Mouse (Mus musculus) kidney, postnatal 0 days (tissue): Measurements from ENCODE around the gene Pdf. TPM values are rescaled to one million over a fixed set of nuclear protein-coding genes. Genes with fewer than 3 reads are reported as not detected.
A peak's percentile ranks its signal among the peaks of the same experiment; 100 is the strongest.
"Not testable (repeated sequence)": the region's sequence is repeated elsewhere in the genome, so short reads cannot be mapped to it uniquely, and the experiment has no call there.

ENCODE experiments used
- ATAC-seq: fragments of 200-750 bp; cut with Nextera tagmentation; replicated peaks from 2 replicates; pipeline ENCODE4 v1.8.0; 2017; ENCODE audit warnings: low read depth, moderate number of reproducible peaks, moderate TSS enrichment, moderate library complexity; ENCODE audit not compliant: low FRiP score
- DNase-seq: peaks from one replicate; pipeline ENCODE4 v3.0.0-alpha.2; 2016; ENCODE audit warnings: low spot score
- H3K27ac ChIP-seq: fragments of 300-500 bp; sonication (generic); 2 replicates; pipeline ENCODE4 v1.5.1; 2014; ENCODE audit warnings: mild to moderate bottlenecking
- H3K27me3 ChIP-seq: fragments of 300-500 bp; sonication (generic); 2 replicates; pipeline ENCODE4 v1.6.1; 2014; ENCODE audit warnings: low read length, mixed read lengths; ENCODE audit not compliant: insufficient read depth
- H3K36me3 ChIP-seq: fragments of 300-500 bp; sonication (generic); 2 replicates; pipeline ENCODE4 v1.6.1; 2014; ENCODE audit warnings: low read length, mixed read lengths; ENCODE audit not compliant: insufficient read depth
- H3K4me1 ChIP-seq: fragments of 300-500 bp; sonication (generic); replicated peaks from 2 replicates; pipeline ENCODE4 v1.6.1; 2014; ENCODE audit warnings: antibody characterized with exemption, low read length, mixed read lengths; ENCODE audit not compliant: insufficient read depth
- H3K4me2 ChIP-seq: fragments of 300-500 bp; sonication (generic); 2 replicates; pipeline ENCODE4 v1.6.1; 2014; ENCODE audit warnings: mild to moderate bottlenecking, low read length, moderate library complexity, mixed read lengths
- H3K4me3 ChIP-seq: fragments of 300-500 bp; sonication (generic); replicated peaks from 2 replicates; pipeline ENCODE4 v1.5.1; 2014; ENCODE audit warnings: low read depth, low read length
- H3K9ac ChIP-seq: fragments of 300-500 bp; sonication (generic); 2 replicates; pipeline ENCODE4 v1.6.1; 2014; ENCODE audit warnings: low read depth, low read length
- H3K9me3 ChIP-seq: fragments of 300-500 bp; sonication (generic); replicated peaks from 2 replicates; pipeline ENCODE4 v1.6.1; 2016; ENCODE audit warnings: low read length, inconsistent platforms, mixed read lengths
- CTCF ChIP-seq: IDR thresholded peaks from 2 replicates; pipeline ENCODE4 v1.5.1; 2016; ENCODE audit warnings: antibody characterized with exemption, low read depth, mild to moderate bottlenecking, moderate library complexity
- WGBS: fragments of 180-500 bp; shearing (Covaris S2); extraction: QIAGEN DNeasy Blood & Tissue Kit; methylation state at CpG from one replicate; pipeline ENCODE4 v1.1.7; 2014; 5-methylcytosine and 5-hydroxymethylcytosine counted together
- microRNA-seq: library from miRNA; unstranded; fragments of <30 nt; microRNA quantifications from one replicate; pipeline ENCODE4, GENCODE M21; 2016
- polyA plus RNA-seq: library from polyadenylated mRNA; unstranded; fragments of >200 nt; fragmentation: Nextera tagmentation; extraction: Ambion mirVana; gene quantifications from 2 replicates; pipeline ENCODE4 v1.2.1, GENCODE M21; 2015

Pdf gene
- polyA plus RNA-seq, 1 experiment from 2014 or later = 51.6 TPM

GRCm38 (mm10) chr8:106999068-106999467, 49.3 kb downstream of the Pdf start:
- ATAC-seq = no peak
- DNase-seq = no peak
- WGBS = 94% methylated on average over 1 of the region's 1 CpGs

GRCm38 (mm10) chr8:106997416-106997815, 51.0 kb downstream of the Pdf start:
- 91% methylated on average over 4 of the region's 4 CpGs for WGBS
- 0 out of 2 replicates have a peak, but pooled peaks cover 17% of the 10 kb centered on the region for H3K36me3 ChIP-seq
- ATAC-seq (no peak), DNase-seq (no peak)
- H3K4me2 ChIP-seq = no peak overlapping the region
- no peak for TF ChIP-seq CTCF
- H3K27ac ChIP-seq = no peak overlapping the region
- H3K4me3 ChIP-seq = no peak overlapping the region
- H3K9ac ChIP-seq = no peak overlapping the region
- H3K4me1 ChIP-seq = no peaks in the 10 kb centered on the region
- H3K27me3 ChIP-seq = no peaks in the 10 kb centered on the region
- no peaks in the 10 kb centered on the region for H3K9me3 ChIP-seq

More at GRCm38 (mm10) chr8:106999068-106999467, 49.3 kb downstream of the Pdf start:
- Histone ChIP-seq H3K4me2 (no peak overlapping the region), H3K36me3 (0 out of 2 replicates have a peak, but pooled peaks cover 14% of the 10 kb centered on the region), H3K27me3 (no peaks in the 10 kb centered on the region), H3K27ac (no peak overlapping the region), H3K4me3 (no peak overlapping the region), H3K9ac (no peak overlapping the region), H3K9me3 (no peaks in the 10 kb centered on the region), H3K4me1 (no peaks in the 10 kb centered on the region)
- no peak for TF ChIP-seq CTCF

GRCm38 (mm10) chr8:106996339-106996738, 52.1 kb downstream of the Pdf start:
- 91% methylated on average over 4 of the region's 4 CpGs for WGBS
- not testable (repeated sequence) for H3K4me2 ChIP-seq, H3K9me3 ChIP-seq, H3K4me3 ChIP-seq, H3K9ac ChIP-seq, DNase-seq, H3K4me1 ChIP-seq, H3K27ac ChIP-seq, H3K27me3 ChIP-seq, ATAC-seq
- 0 out of 2 replicates have a peak, but pooled peaks cover 23% of the 10 kb centered on the region for H3K36me3 ChIP-seq
- peak; percentile 46 for TF ChIP-seq CTCF

Small RNA genes within 50 kb of the gene (microRNA-seq; reads per million reads assigned to microRNA genes)
- 1.6 reads per million for gene Mir7075

Other genes starting within 250 kb of the Pdf start
- 0.41 and 0.54 TPM in 2 replicates for gene Has3, start 178.4 kb downstream of the Pdf start, polyA plus RNA-seq
- gene Utp4, start 155.0 kb downstream of the Pdf start, polyA plus RNA-seq = 59.2 and 62.1 TPM in 2 replicates
- gene Sntb2, start 112.9 kb downstream of the Pdf start, polyA plus RNA-seq = 10.1 and 10.5 TPM in 2 replicates
- gene Vps4a, start 17.4 kb downstream of the Pdf start, polyA plus RNA-seq = 59.6 and 65.2 TPM in 2 replicates
- 32.3 and 33.1 TPM in 2 replicates for gene Cog8, start 8.1 kb upstream of the Pdf start, polyA plus RNA-seq
- 79.3 and 80.7 TPM in 2 replicates for gene Nip7, start 8.3 kb upstream of the Pdf start, polyA plus RNA-seq
- gene Tmed6, start 17.0 kb upstream of the Pdf start, polyA plus RNA-seq = 52.9 and 55.6 TPM in 2 replicates
- 17.4 and 18.2 TPM in 2 replicates for gene Terf2, start 47.9 kb upstream of the Pdf start, polyA plus RNA-seq
- gene Cyb5b, start 102.0 kb upstream of the Pdf start, polyA plus RNA-seq = 116 and 126 TPM in 2 replicates
- gene Nfat5, start 244.9 kb upstream of the Pdf start, polyA plus RNA-seq = 16.8 and 17.1 TPM in 2 replicates